Mouse (Mus musculus): ENCODE data around the gene Crybb3. TPM values are rescaled to one million over a fixed set of nuclear protein-coding genes. Genes with fewer than 3 reads are reported as not detected.

The Crybb3 gene
- polyA plus RNA-seq, 1 experiment from 2014 or later, result 0.91 TPM

DNA sequence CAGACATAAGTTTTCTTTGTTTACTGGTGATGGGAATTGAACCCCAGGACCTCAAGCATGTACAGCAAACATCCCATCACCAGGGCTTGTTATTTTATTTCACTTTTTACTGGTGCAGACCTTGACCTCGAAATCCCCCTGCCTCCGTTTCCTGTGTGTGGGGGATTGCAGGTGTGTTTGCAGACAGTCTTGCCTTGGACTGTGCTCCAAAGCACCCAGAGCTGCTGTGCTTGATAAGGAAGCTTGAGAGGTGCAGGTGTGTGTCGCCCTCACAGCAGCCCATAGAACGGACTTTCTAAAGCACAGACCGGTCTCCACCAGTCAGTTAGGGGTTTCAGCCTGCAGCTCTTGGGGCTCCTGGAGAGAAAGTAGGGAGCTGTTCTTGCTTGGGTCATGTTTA lies 54.7 kb downstream of the Crybb3 start:
- H3K4me2 ChIP-seq (ENCODE audit: low read depth, low read length), result no peak overlapping the region
- no peak overlapping the region for H3K27ac ChIP-seq (ENCODE audit: low read depth, low read length)
- H3K36me3 ChIP-seq (ENCODE audit: control insufficient read depth, insufficient read depth, low read length), result no peaks in the 10 kb centered on the region
- H3K27me3 ChIP-seq (ENCODE audit: control insufficient read depth, insufficient read depth, low read length), result no peaks in the 10 kb centered on the region
- H3K4me1 ChIP-seq (ENCODE audit: control insufficient read depth, insufficient read depth, low read length), result peaks cover 5% of the 10 kb centered on the region; the same call in 1 of the 2 replicates
- H3K9ac ChIP-seq (replicated peaks; ENCODE audit: low read depth, low read length), result no peak overlapping the region
- 92% methylated on average over 5 of the region's 5 CpGs for WGBS
- H3K9me3 ChIP-seq (ENCODE audit: control insufficient read depth, low read length), result no peaks in the 10 kb centered on the region
- no peak overlapping the region for H3K4me3 ChIP-seq (ENCODE audit: low read depth, low read length)
- no peak for ATAC-seq (ENCODE audit: low read depth)

Other genes starting within 250 kb of the Crybb3 start
- gene Myo18b, start 185.2 kb downstream of the Crybb3 start, polyA plus RNA-seq (2014; fragmentation: Nextera tagmentation; extraction: Ambion mirVana), result 1.3 and 1.5 TPM in 2 replicates
- 17.4 and 26.6 TPM in 2 replicates for gene Grk3, start 65.8 kb downstream of the Crybb3 start, polyA plus RNA-seq (2014; fragmentation: Nextera tagmentation; extraction: Ambion mirVana)
- not detected in 2 replicates for gene Crybb2, start 11.5 kb downstream of the Crybb3 start, polyA plus RNA-seq (2014; fragmentation: Nextera tagmentation; extraction: Ambion mirVana)
- gene 2900026A02Rik, start 139.7 kb upstream of the Crybb3 start, polyA plus RNA-seq (2014; fragmentation: Nextera tagmentation; extraction: Ambion mirVana), result 2.1 and 2.5 TPM in 2 replicates
- gene Tmem211, start 145.3 kb upstream of the Crybb3 start, polyA plus RNA-seq (2014; fragmentation: Nextera tagmentation; extraction: Ambion mirVana), result 0.14 TPM in 1 of 2 replicates, not detected in the other
- gene Sgsm1, start 229.2 kb upstream of the Crybb3 start, polyA plus RNA-seq (2014; fragmentation: Nextera tagmentation; extraction: Ambion mirVana), result 15.3 and 17.0 TPM in 2 replicates

Data from neural tube, embryonic 14.5 days (tissue).